Mouse (Mus musculus) limb, embryonic 14.5 days (tissue): ENCODE measurements around the gene Gm8994. TPM values are rescaled to one million over a fixed set of nuclear protein-coding genes. Genes with fewer than 3 reads are reported as not detected.
A peak's percentile ranks its signal among the peaks of the same experiment; 100 is the strongest.
"Not testable (repeated sequence)": the region's sequence is repeated elsewhere in the genome, so short reads cannot be mapped to it uniquely, and the experiment has no call there.

Experiments
- ATAC-seq: fragments of 200-750 bp; cut with Nextera tagmentation; 2 replicates; pipeline ENCODE4 v1.8.0; 2017; ENCODE audit warnings: low read depth, moderate number of reproducible peaks, moderate TSS enrichment; ENCODE audit not compliant: low FRiP score
- DNase-seq: peaks from one replicate; pipeline ENCODE4 v3.0.0-alpha.2; 2015; ENCODE audit warnings: low spot score
- H3K27ac ChIP-seq: fragments of 300-500 bp; sonication (generic); replicated peaks from 2 replicates; pipeline ENCODE4 v1.5.1; 2014; ENCODE audit warnings: low read depth, mild to moderate bottlenecking, low read length, moderate library complexity, mixed read lengths
- H3K27me3 ChIP-seq: fragments of 300-500 bp; sonication (generic); 2 replicates; pipeline ENCODE4 v1.6.1; 2014; ENCODE audit warnings: low read length, mixed read lengths; ENCODE audit not compliant: control insufficient read depth, insufficient read depth
- H3K36me3 ChIP-seq: fragments of 300-500 bp; sonication (generic); 2 replicates; pipeline ENCODE4 v1.6.1; 2014; ENCODE audit warnings: mild to moderate bottlenecking, low read length, moderate library complexity, mixed read lengths; ENCODE audit not compliant: control insufficient read depth, insufficient read depth
- H3K4me1 ChIP-seq: fragments of 300-500 bp; sonication (generic); 2 replicates; pipeline ENCODE4 v1.6.1; 2014; ENCODE audit warnings: antibody characterized with exemption, low read length, mixed read lengths; ENCODE audit not compliant: control insufficient read depth, insufficient read depth
- H3K4me2 ChIP-seq: fragments of 300-500 bp; sonication (generic); replicated peaks from 2 replicates; pipeline ENCODE4 v1.6.1; 2014; ENCODE audit warnings: low read depth, mild to moderate bottlenecking, low read length, moderate library complexity; ENCODE audit not compliant: severe bottlenecking
- H3K4me3 ChIP-seq: fragments of 300-500 bp; sonication (generic); replicated peaks from 2 replicates; pipeline ENCODE4 v1.5.1; 2014; ENCODE audit warnings: low read length
- H3K9ac ChIP-seq: fragments of 300-500 bp; sonication (generic); 2 replicates; pipeline ENCODE4 v1.6.1; 2014; ENCODE audit warnings: mild to moderate bottlenecking, low read depth, low read length, moderate library complexity; ENCODE audit not compliant: severe bottlenecking
- H3K9me3 ChIP-seq: fragments of 300-500 bp; sonication (generic); 2 replicates; pipeline ENCODE4 v1.6.1; 2016; ENCODE audit warnings: low read length; ENCODE audit not compliant: control insufficient read depth
- POLR2A ChIP-seq: fragments of 200-500 bp; IDR thresholded peaks from 2 replicates; pipeline ENCODE4 v1.8.0; 2012; ENCODE audit warnings: inconsistent platforms, mild to moderate bottlenecking, moderate library complexity, borderline replicate concordance; ENCODE audit not compliant: insufficient read depth, insufficient read length; ENCODE audit errors: extremely low read depth
- WGBS: fragments of 180-500 bp; shearing (Covaris S2); extraction: QIAGEN DNeasy Blood & Tissue Kit; methylation state at CpG from one replicate; pipeline ENCODE4 v1.1.7; 2014; 5-methylcytosine and 5-hydroxymethylcytosine counted together
- polyA plus RNA-seq, 2 experiments: library from polyadenylated mRNA; depleted of rRNA in 1 of 2; stranded (reverse) in 1 of 2; unstranded in 1 of 2; fragments of >200 nt; fragmentation: Nextera tagmentation in 1 of 2; extraction: Ambion mirVana in 1 of 2; gene quantifications; 2 replicates each; pipeline versions ENCODE4 v1.2.1 to v1.2.3; 2012 to 2014

The Gm8994 gene
- polyA plus RNA-seq, 2 experiments: 0.05 to 0.15 TPM

DNA sequence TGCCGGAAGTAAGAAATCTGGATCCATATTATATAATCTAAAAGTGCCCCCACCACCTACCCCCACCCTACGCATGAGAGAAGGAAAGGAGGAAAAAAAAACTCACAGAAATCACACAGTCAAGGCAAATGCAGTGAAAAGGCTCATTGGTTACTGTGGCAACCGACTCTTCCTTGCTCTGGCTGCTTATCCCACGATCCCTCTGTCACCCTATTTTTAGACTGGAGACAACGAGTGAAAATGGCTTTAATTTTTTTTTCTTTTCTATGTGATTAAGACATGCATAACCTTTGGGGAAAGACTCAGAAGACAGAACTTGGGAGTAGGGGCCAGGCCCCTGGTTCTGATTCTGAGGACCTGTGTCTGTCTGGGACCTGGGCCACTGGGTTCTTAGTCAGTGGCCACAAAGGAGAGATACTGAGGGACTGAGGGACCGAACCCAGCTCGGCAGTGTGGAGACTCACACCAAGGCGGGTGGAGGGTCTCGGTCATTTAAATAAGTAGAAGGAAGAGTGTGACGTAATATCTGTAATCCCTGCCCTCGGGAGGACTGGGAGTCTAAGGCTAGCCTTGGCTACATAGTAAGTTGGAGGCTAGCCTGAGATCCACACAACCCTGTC is 22.9 kb upstream of the Gm8994 start:
- no peaks in the 10 kb centered on the region for H3K4me1 ChIP-seq
- no peak overlapping the region for H3K9ac ChIP-seq
- DNase-seq (no peak), ATAC-seq (no peak)
- no peaks in the 10 kb centered on the region for H3K36me3 ChIP-seq
- no peak overlapping the region for H3K27ac ChIP-seq
- TF ChIP-seq POLR2A: no peak
- no peak overlapping the region for H3K4me2 ChIP-seq
- H3K4me3 ChIP-seq: no peak overlapping the region
- H3K27me3 ChIP-seq: no peaks in the 10 kb centered on the region
- 87% methylated on average over 11 of the region's 11 CpGs for WGBS
- no peaks in the 10 kb centered on the region for H3K9me3 ChIP-seq

DNA sequence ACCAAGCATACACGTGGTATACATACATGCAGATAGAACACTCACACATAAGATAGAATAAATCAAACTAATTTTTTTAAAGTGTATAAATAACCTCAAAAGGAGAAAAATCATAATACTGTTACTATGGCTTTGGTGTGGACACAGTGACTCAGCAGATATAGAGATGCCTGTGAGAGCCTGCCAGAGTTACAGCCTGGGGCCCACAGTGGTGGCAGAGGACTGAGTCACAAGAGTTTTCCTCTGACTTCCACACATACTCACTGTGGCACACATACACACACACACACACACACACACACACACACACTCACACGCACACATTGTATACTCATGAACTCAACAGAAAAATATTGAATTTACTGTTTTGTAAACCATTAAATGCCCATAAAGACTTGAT is 17.9 kb upstream of the Gm8994 start:
- TF ChIP-seq POLR2A: no peak
- WGBS: 84% methylated on average over 2 of the region's 2 CpGs
- DNase-seq (no peak), ATAC-seq (no peak)
- Histone ChIP-seq H3K4me3 (no peak overlapping the region), H3K36me3 (no peaks in the 10 kb centered on the region), H3K4me1 (no peaks in the 10 kb centered on the region), H3K4me2 (no peak overlapping the region), H3K9ac (no peak overlapping the region), H3K9me3 (no peaks in the 10 kb centered on the region), H3K27me3 (no peaks in the 10 kb centered on the region), H3K27ac (no peak overlapping the region)

- not testable (repeated sequence) for H3K4me3 ChIP-seq, H3K27ac ChIP-seq, H3K4me2 ChIP-seq, H3K9ac ChIP-seq, H3K27me3 ChIP-seq, ATAC-seq, H3K36me3 ChIP-seq, DNase-seq, H3K4me1 ChIP-seq, H3K9me3 ChIP-seq
- 95% methylated on average over 26 of the region's 26 CpGs for WGBS
Measured at GRCm38 (mm10) chr6:136328416-136328815, 1.1 kb downstream of the Gm8994 start.

DNA sequence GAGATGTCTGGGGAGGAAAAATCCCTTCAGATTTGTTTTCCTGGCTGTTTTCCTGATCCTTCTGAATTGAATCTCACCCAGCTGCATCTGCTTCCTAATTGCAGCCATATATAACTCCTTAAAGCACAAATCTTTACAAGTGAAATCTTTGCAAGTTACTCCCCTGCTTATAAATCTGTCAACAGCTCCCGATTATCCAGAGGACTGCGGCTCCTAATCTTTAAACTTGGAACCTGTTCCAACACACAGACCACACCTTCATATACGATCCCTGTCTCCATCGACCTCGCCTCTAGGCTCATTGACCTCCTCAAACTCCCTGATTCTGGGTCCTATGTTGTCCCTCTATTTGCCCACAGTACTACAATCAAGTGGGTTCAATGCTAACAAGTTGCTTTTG is 13.3 kb downstream of the Gm8994 start:
- no peak overlapping the region for H3K27ac ChIP-seq
- ATAC-seq (no peak), DNase-seq (peak; percentile 42)
- H3K4me3 ChIP-seq: no peak overlapping the region
- no peak overlapping the region for H3K9ac ChIP-seq
- no peak for TF ChIP-seq POLR2A
- H3K4me2 ChIP-seq: no peak overlapping the region
- no peaks in the 10 kb centered on the region for H3K27me3 ChIP-seq
- H3K4me1 ChIP-seq: no peaks in the 10 kb centered on the region
- H3K9me3 ChIP-seq: no peaks in the 10 kb centered on the region
- no peaks in the 10 kb centered on the region for H3K36me3 ChIP-seq
- 16% methylated on average over 5 of the region's 5 CpGs for WGBS

DNA sequence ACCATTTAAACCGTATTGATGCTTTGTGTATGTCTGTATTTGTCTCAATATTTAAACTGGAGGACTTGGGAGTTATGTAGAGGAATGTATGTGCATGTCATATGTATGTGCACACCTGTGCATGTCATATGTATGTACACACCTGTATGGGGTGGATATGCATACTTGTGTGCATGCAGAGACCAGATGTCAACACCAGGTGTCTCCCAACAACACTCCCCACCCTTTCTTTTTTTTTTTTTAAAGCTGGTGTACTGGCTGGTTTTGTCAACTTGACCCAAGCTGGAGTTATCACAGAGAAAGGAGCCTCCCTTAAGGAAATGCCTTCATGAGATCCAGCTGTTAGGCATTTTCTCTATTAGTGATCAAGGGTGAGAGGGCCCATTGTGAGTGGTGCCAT is 13.8 kb downstream of the Gm8994 start:
- Histone ChIP-seq H3K9ac (no peak overlapping the region), H3K36me3 (no peaks in the 10 kb centered on the region), H3K4me3 (no peak overlapping the region), H3K4me2 (no peak overlapping the region), H3K27me3 (no peaks in the 10 kb centered on the region), H3K9me3 (no peaks in the 10 kb centered on the region), H3K27ac (no peak overlapping the region), H3K4me1 (no peaks in the 10 kb centered on the region)
- WGBS: 76% methylated on average over 1 of the region's 1 CpGs
- no peak for ATAC-seq
- DNase-seq: no peak
- TF ChIP-seq POLR2A: no peak

GRCm38 (mm10) chr6:136343868-136344267 is 16.5 kb downstream of the Gm8994 start:
- WGBS: 86% methylated on average over 7 of the region's 7 CpGs
- no peak for ATAC-seq
- H3K36me3 ChIP-seq: no peaks in the 10 kb centered on the region
- H3K4me2 ChIP-seq: no peak overlapping the region
- no peak overlapping the region for H3K27ac ChIP-seq
- H3K9me3 ChIP-seq: no peaks in the 10 kb centered on the region
- no peaks in the 10 kb centered on the region for H3K27me3 ChIP-seq
- no peak overlapping the region for H3K4me3 ChIP-seq
- TF ChIP-seq POLR2A: no peak
- DNase-seq: no peak
- no peaks in the 10 kb centered on the region for H3K4me1 ChIP-seq
- no peak overlapping the region for H3K9ac ChIP-seq
